Mouse (Mus musculus) duodenum, adult 2 months (tissue): ENCODE measurements around the gene Sppl2b. TPM values are rescaled to one million over a fixed set of nuclear protein-coding genes. Genes with fewer than 3 reads are reported as not detected.

ENCODE experiments used
- polyA plus RNA-seq: library from polyadenylated mRNA; depleted of rRNA; stranded (reverse); fragments of >200 nt; gene quantifications from 2 replicates; pipeline ENCODE4 v1.2.3, GENCODE M21; 2012; ENCODE audit warnings: low replicate concordance; rRNA removed

Gene Sppl2b
- 80.9 and 86.1 TPM in 2 replicates for polyA plus RNA-seq

GRCm38 (mm10) chr10:80854913-80855748 lies at the start of gene Sppl2b, which contains the start of gene Lsm7:
Gene Sppl2b (plus strand): TSS chr10:80855275.
Gene Lsm7 (minus strand): TSS chr10:80855209.

GRCm38 (mm10) chr10:80813366-80813765 lies 41.7 kb upstream of the Sppl2b start, which contains the start of gene Jsrp1:
Gene Jsrp1 (minus strand): TSS chr10:80813498.

GRCm38 (mm10) chr10:80826151-80827062 lies 28.7 kb upstream of the Sppl2b start, which contains the start of gene Oaz1:
Gene Oaz1 (plus strand): TSS chr10:80826656.

GRCm38 (mm10) chr10:80843931-80844547 lies 11.0 kb upstream of the Sppl2b start, which contains the start of gene Lingo3:
Gene Lingo3 (minus strand): TSS chr10:80844039.

GRCm38 (mm10) chr10:80871581-80871980 lies 16.5 kb downstream of the Sppl2b start, which contains the start of gene Tmprss9:
Gene Tmprss9 (plus strand): TSS chr10:80871848.

GRCm38 (mm10) chr10:80900318-80901247 lies 45.5 kb downstream of the Sppl2b start, which contains the start of gene Timm13:
Gene Timm13 (minus strand): TSS chr10:80900969.

GRCm38 (mm10) chr10:80917779-80918434 lies 62.8 kb downstream of the Sppl2b start, which contains the start of gene Lmnb2:
Gene Lmnb2 (minus strand): TSS chr10:80918245.

Other genes with a start within 250 kb of the Sppl2b start
- gene Gm49322, start 249.3 kb upstream of the Sppl2b start, polyA plus RNA-seq, result 1.7 and 2.4 TPM in 2 replicates
- 194 and 256 TPM in 2 replicates for gene Csnk1g2, start 232.4 kb upstream of the Sppl2b start, polyA plus RNA-seq
- 70.9 and 83.2 TPM in 2 replicates for gene Btbd2, start 198.2 kb upstream of the Sppl2b start, polyA plus RNA-seq
- 147 TPM in 2 replicates for gene Mknk2, start 177.2 kb upstream of the Sppl2b start, polyA plus RNA-seq
- gene Mob3a, start 153.3 kb upstream of the Sppl2b start, polyA plus RNA-seq, result 28.1 and 37.8 TPM in 2 replicates
- 20.8 and 44.8 TPM in 2 replicates for gene Izumo4, start 153.1 kb upstream of the Sppl2b start, polyA plus RNA-seq
- 80.7 and 89.3 TPM in 2 replicates for gene Ap3d1, start 113.0 kb upstream of the Sppl2b start, polyA plus RNA-seq
- 53.5 and 58.4 TPM in 2 replicates for gene Dot1l, start 100.1 kb upstream of the Sppl2b start, polyA plus RNA-seq
- 50.6 and 68.2 TPM in 2 replicates for gene Sf3a2, start 57.1 kb upstream of the Sppl2b start, polyA plus RNA-seq
- 44.6 and 62.2 TPM in 2 replicates for gene Plekhj1, start 56.6 kb upstream of the Sppl2b start, polyA plus RNA-seq
- gene Amh, start 50.0 kb upstream of the Sppl2b start, polyA plus RNA-seq, result 0.54 and 2.5 TPM in 2 replicates
- gene Jsrp1, start 41.8 kb upstream of the Sppl2b start, polyA plus RNA-seq, result not detected in 2 replicates
- 955 and 1,664 TPM in 2 replicates for gene Oaz1, start 28.6 kb upstream of the Sppl2b start, polyA plus RNA-seq
- 0.02 and 0.07 TPM in 2 replicates for gene Lingo3, start 11.2 kb upstream of the Sppl2b start, polyA plus RNA-seq
- 89.4 and 104 TPM in 2 replicates for gene Lsm7, start 66 bp upstream of the Sppl2b start, polyA plus RNA-seq
- gene Tmprss9, start 16.6 kb downstream of the Sppl2b start, polyA plus RNA-seq, result 0.78 and 3.7 TPM in 2 replicates
- 217 and 283 TPM in 2 replicates for gene Timm13, start 45.7 kb downstream of the Sppl2b start, polyA plus RNA-seq
- 30.0 and 34.9 TPM in 2 replicates for gene Lmnb2, start 63.0 kb downstream of the Sppl2b start, polyA plus RNA-seq
- 14.8 and 34.1 TPM in 2 replicates for gene Gadd45b, start 74.8 kb downstream of the Sppl2b start, polyA plus RNA-seq
- gene Gng7, start 159.7 kb downstream of the Sppl2b start, polyA plus RNA-seq, result 0.56 and 1.3 TPM in 2 replicates
- gene Diras1, start 170.4 kb downstream of the Sppl2b start, polyA plus RNA-seq, result 0.29 and 0.68 TPM in 2 replicates
- gene Slc39a3, start 182.2 kb downstream of the Sppl2b start, polyA plus RNA-seq, result 26.2 and 32.8 TPM in 2 replicates
- gene Sgta, start 204.9 kb downstream of the Sppl2b start, polyA plus RNA-seq, result 180 and 258 TPM in 2 replicates
- 29.1 and 33.7 TPM in 2 replicates for gene Thop1, start 214.8 kb downstream of the Sppl2b start, polyA plus RNA-seq
- gene Creb3l3, start 243.6 kb downstream of the Sppl2b start, polyA plus RNA-seq, result 262 and 513 TPM in 2 replicates